Mouse (Mus musculus) intestine, embryonic 15.5 days (tissue): ENCODE measurements around the gene Ankrd17. TPM values are rescaled to one million over a fixed set of nuclear protein-coding genes. Genes with fewer than 3 reads are reported as not detected.

Experiments
- ATAC-seq: fragments of 200-750 bp; cut with Nextera tagmentation; 2 replicates; pipeline ENCODE4 v1.8.0; 2017; ENCODE audit warnings: moderate TSS enrichment, moderate library complexity
- H3K27ac ChIP-seq: fragments of 300-500 bp; sonication (generic); 2 replicates; pipeline ENCODE4 v1.5.1; 2015; ENCODE audit warnings: mild to moderate bottlenecking, inconsistent platforms
- H3K27me3 ChIP-seq: fragments of 300-500 bp; sonication (generic); replicated peaks from 2 replicates; pipeline ENCODE4 v1.6.1; 2015; ENCODE audit warnings: inconsistent platforms
- H3K36me3 ChIP-seq: fragments of 300-500 bp; sonication (generic); 2 replicates; pipeline ENCODE4 v1.6.1; 2015; ENCODE audit warnings: inconsistent platforms
- H3K4me1 ChIP-seq: fragments of 300-500 bp; sonication (generic); replicated peaks from 2 replicates; pipeline ENCODE4 v1.6.1; 2015; ENCODE audit warnings: inconsistent platforms
- H3K4me2 ChIP-seq: fragments of 300-500 bp; sonication (generic); replicated peaks from 2 replicates; pipeline ENCODE4 v1.6.1; 2015; ENCODE audit warnings: mild to moderate bottlenecking, inconsistent platforms
- H3K4me3 ChIP-seq: fragments of 300-500 bp; sonication (generic); replicated peaks from 2 replicates; pipeline ENCODE4 v1.5.1; 2015; ENCODE audit warnings: inconsistent platforms
- H3K9ac ChIP-seq: fragments of 300-500 bp; sonication (generic); 2 replicates; pipeline ENCODE4 v1.6.1; 2015; ENCODE audit warnings: inconsistent platforms
- H3K9me3 ChIP-seq: fragments of 300-500 bp; sonication (generic); 2 replicates; pipeline ENCODE4 v1.6.1; 2016; ENCODE audit warnings: inconsistent platforms
- WGBS: fragments of 180-500 bp; shearing (Covaris S2); methylation state at CpG from one replicate; pipeline ENCODE4 v1.1.7; 2015; 5-methylcytosine and 5-hydroxymethylcytosine counted together
- polyA plus RNA-seq: library from polyadenylated mRNA; unstranded; fragments of >200 nt; fragmentation: Nextera tagmentation; extraction: Ambion mirVana; gene quantifications from 2 replicates; pipeline ENCODE4 v1.2.1, GENCODE M21; 2015

Ankrd17 gene
- polyA plus RNA-seq, 1 experiment from 2014 or later = 23.1 TPM

GRCm38 (mm10) chr5:90365141-90365951 lies 1.0 kb downstream of the Ankrd17 start:
- Histone ChIP-seq H3K9me3 (no peaks in the 10 kb centered on the region), H3K27me3 (no peaks in the 10 kb centered on the region), H3K27ac (peak overlapping the region; percentile 100), H3K9ac (peak overlapping the region; percentile 99), H3K36me3 (no peaks in the 10 kb centered on the region), H3K4me1 (no peaks in the 10 kb centered on the region; the same call in 1 of the 2 replicates), H3K4me3 (peak overlapping the region; percentile 92), H3K4me2 (peak overlapping the region; percentile 53)
- peak; percentile 34 for ATAC-seq
- WGBS = under 1% methylated on average over 57 of the region's 61 CpGs

GRCm38 (mm10) chr5:90364526-90364925 lies 1.9 kb downstream of the Ankrd17 start:
- H3K36me3 ChIP-seq = no peaks in the 10 kb centered on the region
- no peaks in the 10 kb centered on the region for H3K9me3 ChIP-seq
- WGBS = 2% methylated on average over 6 of the region's 6 CpGs
- no peak for ATAC-seq
- H3K4me3 ChIP-seq = peak overlapping the region; percentile 92
- H3K4me1 ChIP-seq = no peaks in the 10 kb centered on the region; the same call in 1 of the 2 replicates
- no peaks in the 10 kb centered on the region for H3K27me3 ChIP-seq
- H3K27ac ChIP-seq = no peak overlapping the region
- peak overlapping the region; percentile 99 for H3K9ac ChIP-seq
- H3K4me2 ChIP-seq = peak overlapping the region; percentile 53

- Histone ChIP-seq H3K9ac (no peak overlapping the region), H3K4me3 (no peak overlapping the region), H3K36me3 (peaks cover 3% of the 10 kb centered on the region; the same call in 1 of the 2 replicates), H3K4me1 (no peaks in the 10 kb centered on the region), H3K4me2 (no peak overlapping the region), H3K27ac (no peak overlapping the region), H3K9me3 (no peaks in the 10 kb centered on the region), H3K27me3 (no peaks in the 10 kb centered on the region)
- no peak for ATAC-seq
- 87% methylated on average over 3 of the region's 3 CpGs for WGBS
Measured at GRCm38 (mm10) chr5:90355824-90356223, 10.6 kb downstream of the Ankrd17 start.

GRCm38 (mm10) chr5:90353552-90354317 lies 12.6 kb downstream of the Ankrd17 start:
- Histone ChIP-seq H3K4me1 (no peaks in the 10 kb centered on the region), H3K27me3 (no peaks in the 10 kb centered on the region), H3K9me3 (no peaks in the 10 kb centered on the region), H3K9ac (no peak overlapping the region), H3K4me2 (no peak overlapping the region), H3K4me3 (no peak overlapping the region), H3K27ac (no peak overlapping the region), H3K36me3 (peaks cover 3% of the 10 kb centered on the region; the same call in 1 of the 2 replicates)
- no peak for ATAC-seq
- 89% methylated on average over 4 of the region's 4 CpGs for WGBS

GRCm38 (mm10) chr5:90346877-90347276 lies 19.5 kb downstream of the Ankrd17 start:
- Histone ChIP-seq H3K9me3 (no peaks in the 10 kb centered on the region), H3K27ac (no peak overlapping the region), H3K27me3 (no peaks in the 10 kb centered on the region), H3K4me1 (no peaks in the 10 kb centered on the region), H3K4me2 (no peak overlapping the region), H3K4me3 (no peak overlapping the region), H3K9ac (no peak overlapping the region), H3K36me3 (no peaks in the 10 kb centered on the region)
- ATAC-seq = no peak
- WGBS = 94% methylated on average over 3 of the region's 3 CpGs

- no peaks in the 10 kb centered on the region for H3K36me3 ChIP-seq
- 64% methylated on average over 4 of the region's 4 CpGs for WGBS
- peaks cover 3% of the 10 kb centered on the region; the same call in 1 of the 2 replicates for H3K4me1 ChIP-seq
- no peak for ATAC-seq
- no peak overlapping the region for H3K27ac ChIP-seq
- H3K4me2 ChIP-seq = no peak overlapping the region
- H3K27me3 ChIP-seq = no peaks in the 10 kb centered on the region
- no peaks in the 10 kb centered on the region for H3K9me3 ChIP-seq
- H3K9ac ChIP-seq = no peak overlapping the region
- H3K4me3 ChIP-seq = no peak overlapping the region
Measured at GRCm38 (mm10) chr5:90340847-90341246, 25.5 kb downstream of the Ankrd17 start.

- Histone ChIP-seq H3K4me2 (no peak overlapping the region), H3K27ac (no peak overlapping the region), H3K9me3 (no peaks in the 10 kb centered on the region), H3K4me1 (peaks cover 3% of the 10 kb centered on the region; the same call in 1 of the 2 replicates), H3K27me3 (no peaks in the 10 kb centered on the region), H3K9ac (no peak overlapping the region), H3K36me3 (no peaks in the 10 kb centered on the region), H3K4me3 (no peak overlapping the region)
- WGBS = 92% methylated on average over 1 of the region's 1 CpGs
- ATAC-seq = peak; percentile 25; the same call in 1 of the 2 replicates
Measured at GRCm38 (mm10) chr5:90339953-90340343, 26.4 kb downstream of the Ankrd17 start.

GRCm38 (mm10) chr5:90339129-90339952 lies 27.0 kb downstream of the Ankrd17 start:
- 46% methylated on average over 5 of the region's 5 CpGs for WGBS
- no peak overlapping the region for H3K27ac ChIP-seq
- H3K27me3 ChIP-seq = no peaks in the 10 kb centered on the region
- no peaks in the 10 kb centered on the region for H3K36me3 ChIP-seq
- peaks cover 3% of the 10 kb centered on the region; the same call in 1 of the 2 replicates for H3K4me1 ChIP-seq
- no peak overlapping the region; the same call in 1 of the 2 replicates for H3K4me2 ChIP-seq
- H3K4me3 ChIP-seq = no peak overlapping the region
- no peaks in the 10 kb centered on the region for H3K9me3 ChIP-seq
- no peak overlapping the region for H3K9ac ChIP-seq
- peak; percentile 83 for ATAC-seq

GRCm38 (mm10) chr5:90338177-90339091 lies 27.9 kb downstream of the Ankrd17 start:
- H3K4me2 ChIP-seq = no peak overlapping the region
- H3K27me3 ChIP-seq = no peaks in the 10 kb centered on the region
- 72% methylated on average over 7 of the region's 7 CpGs for WGBS
- no peak overlapping the region for H3K27ac ChIP-seq
- H3K9me3 ChIP-seq = no peaks in the 10 kb centered on the region
- H3K36me3 ChIP-seq = no peaks in the 10 kb centered on the region
- H3K9ac ChIP-seq = no peak overlapping the region
- ATAC-seq = peak; percentile 42; the same call in 1 of the 2 replicates
- H3K4me3 ChIP-seq = no peak overlapping the region
- H3K4me1 ChIP-seq = peaks cover 3% of the 10 kb centered on the region; the same call in 1 of the 2 replicates

GRCm38 (mm10) chr5:90332478-90332877 lies 33.9 kb downstream of the Ankrd17 start:
- Histone ChIP-seq H3K9me3 (no peaks in the 10 kb centered on the region), H3K27me3 (no peaks in the 10 kb centered on the region), H3K27ac (no peak overlapping the region), H3K4me3 (no peak overlapping the region), H3K9ac (no peak overlapping the region), H3K4me1 (0 out of 2 replicates have a peak, but pooled peaks cover 2% of the 10 kb centered on the region), H3K4me2 (no peak overlapping the region), H3K36me3 (no peaks in the 10 kb centered on the region)
- WGBS = 89% methylated on average over 2 of the region's 2 CpGs
- no peak for ATAC-seq

GRCm38 (mm10) chr5:90331071-90331470 lies 35.3 kb downstream of the Ankrd17 start:
- H3K27ac ChIP-seq = no peak overlapping the region
- H3K36me3 ChIP-seq = no peaks in the 10 kb centered on the region
- H3K4me1 ChIP-seq = 0 out of 2 replicates have a peak, but pooled peaks cover 2% of the 10 kb centered on the region
- no peaks in the 10 kb centered on the region for H3K27me3 ChIP-seq
- no peak for ATAC-seq
- 78% methylated on average over 1 of the region's 1 CpGs for WGBS
- H3K4me2 ChIP-seq = no peak overlapping the region
- H3K9ac ChIP-seq = no peak overlapping the region
- no peak overlapping the region for H3K4me3 ChIP-seq
- H3K9me3 ChIP-seq = no peaks in the 10 kb centered on the region
